Mouse (Mus musculus): Measurements from ENCODE around the gene Ush2a. TPM values are rescaled to one million over a fixed set of nuclear protein-coding genes. Genes with fewer than 3 reads are reported as not detected.

Ush2a gene
- polyA plus RNA-seq, 1 experiment: 0.19 TPM

GRCm38 (mm10) chr1:188725122-188725995 is 463.5 kb downstream of the Ush2a start:
- H3K4me1 ChIP-seq (ENCODE audit: control insufficient read depth, insufficient read depth, low read length): no peaks in the 10 kb centered on the region
- no peak for TF ChIP-seq CTCF (IDR thresholded peaks at IDR 0.05; ENCODE audit: extremely low read depth, insufficient read depth, low read length)
- TF ChIP-seq POLR2A (IDR thresholded peaks at IDR 0.05; ENCODE audit: extremely low read depth, insufficient read depth, low read length): no peak
- H3K27ac ChIP-seq (ENCODE audit: insufficient read depth, low read length): no peak overlapping the region
- H3K4me3 ChIP-seq (ENCODE audit: insufficient read depth, low read length): no peak overlapping the region

GRCm38 (mm10) chr1:188726937-188727336 is 465.1 kb downstream of the Ush2a start:
- Histone ChIP-seq H3K4me3 (ENCODE audit: insufficient read depth, low read length) (no peak overlapping the region), H3K27ac (ENCODE audit: insufficient read depth, low read length) (no peak overlapping the region), H3K4me1 (ENCODE audit: control insufficient read depth, insufficient read depth, low read length) (no peaks in the 10 kb centered on the region)
- TF ChIP-seq POLR2A (IDR thresholded peaks at IDR 0.05; ENCODE audit: extremely low read depth, insufficient read depth, low read length) (no peak), CTCF (IDR thresholded peaks at IDR 0.05; ENCODE audit: extremely low read depth, insufficient read depth, low read length) (no peak)

GRCm38 (mm10) chr1:188728625-188729024 is 466.8 kb downstream of the Ush2a start:
- no peak for TF ChIP-seq POLR2A (IDR thresholded peaks at IDR 0.05; ENCODE audit: extremely low read depth, insufficient read depth, low read length)
- TF ChIP-seq CTCF (IDR thresholded peaks at IDR 0.05; ENCODE audit: extremely low read depth, insufficient read depth, low read length): no peak
- H3K4me1 ChIP-seq (ENCODE audit: control insufficient read depth, insufficient read depth, low read length): no peaks in the 10 kb centered on the region
- no peak overlapping the region for H3K4me3 ChIP-seq (ENCODE audit: insufficient read depth, low read length)
- no peak overlapping the region for H3K27ac ChIP-seq (ENCODE audit: insufficient read depth, low read length)

GRCm38 (mm10) chr1:188729179-188729578 is 467.4 kb downstream of the Ush2a start:
- TF ChIP-seq POLR2A (IDR thresholded peaks at IDR 0.05; ENCODE audit: extremely low read depth, insufficient read depth, low read length): no peak
- no peak for TF ChIP-seq CTCF (IDR thresholded peaks at IDR 0.05; ENCODE audit: extremely low read depth, insufficient read depth, low read length)
- H3K4me1 ChIP-seq (ENCODE audit: control insufficient read depth, insufficient read depth, low read length): no peaks in the 10 kb centered on the region
- no peak overlapping the region for H3K27ac ChIP-seq (ENCODE audit: insufficient read depth, low read length)
- no peak overlapping the region for H3K4me3 ChIP-seq (ENCODE audit: insufficient read depth, low read length)

GRCm38 (mm10) chr1:188734741-188735266 is 473.0 kb downstream of the Ush2a start:
- Histone ChIP-seq H3K4me1 (ENCODE audit: control insufficient read depth, insufficient read depth, low read length) (no peaks in the 10 kb centered on the region), H3K4me3 (ENCODE audit: insufficient read depth, low read length) (no peak overlapping the region), H3K27ac (ENCODE audit: insufficient read depth, low read length) (no peak overlapping the region)
- no peak for TF ChIP-seq POLR2A (IDR thresholded peaks at IDR 0.05; ENCODE audit: extremely low read depth, insufficient read depth, low read length)
- TF ChIP-seq CTCF (IDR thresholded peaks at IDR 0.05; ENCODE audit: extremely low read depth, insufficient read depth, low read length): no peak

- TF ChIP-seq CTCF (IDR thresholded peaks at IDR 0.05; ENCODE audit: extremely low read depth, insufficient read depth, low read length) (no peak), POLR2A (IDR thresholded peaks at IDR 0.05; ENCODE audit: extremely low read depth, insufficient read depth, low read length) (no peak)
- no peaks in the 10 kb centered on the region for H3K4me1 ChIP-seq (ENCODE audit: control insufficient read depth, insufficient read depth, low read length)
- H3K4me3 ChIP-seq (ENCODE audit: insufficient read depth, low read length): no peak overlapping the region
- no peak overlapping the region for H3K27ac ChIP-seq (ENCODE audit: insufficient read depth, low read length)
Observed at GRCm38 (mm10) chr1:188742971-188743370, 481.1 kb downstream of the Ush2a start.

- no peak overlapping the region for H3K4me3 ChIP-seq (ENCODE audit: insufficient read depth, low read length)
- TF ChIP-seq CTCF (IDR thresholded peaks at IDR 0.05; ENCODE audit: extremely low read depth, insufficient read depth, low read length): no peak
- no peak for TF ChIP-seq POLR2A (IDR thresholded peaks at IDR 0.05; ENCODE audit: extremely low read depth, insufficient read depth, low read length)
- no peak overlapping the region for H3K27ac ChIP-seq (ENCODE audit: insufficient read depth, low read length)
Observed at GRCm38 (mm10) chr1:188755031-188755430, 493.2 kb downstream of the Ush2a start.

GRCm38 (mm10) chr1:188760515-188760914 is 498.7 kb downstream of the Ush2a start:
- Histone ChIP-seq H3K4me1 (ENCODE audit: control insufficient read depth, insufficient read depth, low read length) (no peaks in the 10 kb centered on the region), H3K4me3 (ENCODE audit: insufficient read depth, low read length) (no peak overlapping the region), H3K27ac (ENCODE audit: insufficient read depth, low read length) (no peak overlapping the region)
- TF ChIP-seq CTCF (IDR thresholded peaks at IDR 0.05; ENCODE audit: extremely low read depth, insufficient read depth, low read length): no peak
- no peak for TF ChIP-seq POLR2A (IDR thresholded peaks at IDR 0.05; ENCODE audit: extremely low read depth, insufficient read depth, low read length)

More at GRCm38 (mm10) chr1:188755031-188755430, 493.2 kb downstream of the Ush2a start:
- no peaks in the 10 kb centered on the region for H3K4me1 ChIP-seq (ENCODE audit: control insufficient read depth, insufficient read depth, low read length)

- TF ChIP-seq CTCF (IDR thresholded peaks at IDR 0.05; ENCODE audit: extremely low read depth, insufficient read depth, low read length) (no peak), POLR2A (IDR thresholded peaks at IDR 0.05; ENCODE audit: extremely low read depth, insufficient read depth, low read length) (no peak)
- H3K4me1 ChIP-seq (ENCODE audit: control insufficient read depth, insufficient read depth, low read length): no peaks in the 10 kb centered on the region
- no peak overlapping the region for H3K4me3 ChIP-seq (ENCODE audit: insufficient read depth, low read length)
- no peak overlapping the region for H3K27ac ChIP-seq (ENCODE audit: insufficient read depth, low read length)
Observed at GRCm38 (mm10) chr1:188762463-188762862, 500.6 kb downstream of the Ush2a start.

- Histone ChIP-seq H3K27ac (ENCODE audit: insufficient read depth, low read length) (no peak overlapping the region), H3K4me3 (ENCODE audit: insufficient read depth, low read length) (no peak overlapping the region), H3K4me1 (ENCODE audit: control insufficient read depth, insufficient read depth, low read length) (no peaks in the 10 kb centered on the region)
- TF ChIP-seq CTCF (IDR thresholded peaks at IDR 0.05; ENCODE audit: extremely low read depth, insufficient read depth, low read length) (no peak), POLR2A (IDR thresholded peaks at IDR 0.05; ENCODE audit: extremely low read depth, insufficient read depth, low read length) (no peak)
Observed at GRCm38 (mm10) chr1:188763761-188764160, 501.9 kb downstream of the Ush2a start.

Data from cortical plate, adult 2 months (tissue).